Mouse (Mus musculus) frontal cortex, postnatal 14 days (tissue): ENCODE measurements around the gene Sema3b.

Source experiments
- DNase-seq, 2 experiments: peaks; one replicate each; pipeline ENCODE4 v3.0.0; 2022; ENCODE audit warnings: low spot score in 2 of 2

Sema3b gene

GRCm38 (mm10) chr9:107633091-107633660, 24.1 kb upstream of the Sema3b start:
- peak in 1 of 2 experiments; percentile 55 for DNase-seq

- no peak for DNase-seq
These were observed 23.4 kb upstream of the Sema3b start for GRCm38 (mm10) chr9:107632478-107632877.

- DNase-seq, result no peak
These were observed 22.8 kb upstream of the Sema3b start for GRCm38 (mm10) chr9:107631861-107632260.

DNA sequence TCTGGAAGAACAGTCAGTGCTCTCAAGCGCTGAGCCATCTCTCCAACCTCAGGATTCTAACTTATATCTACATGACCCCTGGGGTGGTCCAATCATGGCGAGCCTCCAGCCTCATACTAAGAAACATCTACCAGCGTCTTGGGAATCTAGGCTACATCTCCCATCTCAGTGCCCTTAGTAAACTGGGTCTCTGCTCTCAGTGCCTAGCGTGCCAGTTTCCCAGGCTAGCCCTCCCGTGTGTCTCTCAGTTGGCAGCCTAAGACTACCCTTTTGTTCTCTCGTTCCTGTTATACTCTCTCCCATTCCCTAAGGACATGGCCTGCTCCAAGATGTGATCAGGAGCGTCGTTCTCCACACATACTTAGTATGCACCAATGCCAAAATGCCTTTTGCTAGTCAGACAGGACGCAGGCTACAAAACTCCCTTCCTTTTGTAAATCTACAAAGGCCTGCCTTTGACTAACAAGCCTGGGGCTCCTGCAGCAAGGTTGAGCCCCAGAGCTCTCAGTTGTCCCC, 22.3 kb upstream of the Sema3b start:
- DNase-seq, result no peak

DNA sequence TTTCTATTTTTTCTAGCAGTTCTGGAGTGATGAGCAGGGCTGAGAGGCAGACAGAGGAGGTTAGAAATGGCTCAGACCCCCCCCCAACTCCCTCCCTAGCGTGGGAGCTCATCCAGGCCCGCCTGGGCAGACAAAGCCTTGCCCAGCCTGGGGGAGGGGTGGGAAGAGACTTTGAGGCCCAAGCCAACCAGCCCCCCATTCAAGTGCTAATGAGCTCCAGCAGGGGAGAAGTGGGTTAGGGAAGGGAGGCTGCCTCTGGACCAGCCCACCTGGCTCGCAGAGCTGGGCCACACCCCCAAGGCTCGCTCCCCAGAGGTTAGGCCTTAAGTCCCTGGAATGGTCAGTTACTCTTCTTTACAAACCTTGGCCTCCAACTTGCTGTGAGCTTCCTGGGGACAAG, 21.5 kb upstream of the Sema3b start:
- DNase-seq, result peak in 1 of 2 experiments; percentile 64

DNA sequence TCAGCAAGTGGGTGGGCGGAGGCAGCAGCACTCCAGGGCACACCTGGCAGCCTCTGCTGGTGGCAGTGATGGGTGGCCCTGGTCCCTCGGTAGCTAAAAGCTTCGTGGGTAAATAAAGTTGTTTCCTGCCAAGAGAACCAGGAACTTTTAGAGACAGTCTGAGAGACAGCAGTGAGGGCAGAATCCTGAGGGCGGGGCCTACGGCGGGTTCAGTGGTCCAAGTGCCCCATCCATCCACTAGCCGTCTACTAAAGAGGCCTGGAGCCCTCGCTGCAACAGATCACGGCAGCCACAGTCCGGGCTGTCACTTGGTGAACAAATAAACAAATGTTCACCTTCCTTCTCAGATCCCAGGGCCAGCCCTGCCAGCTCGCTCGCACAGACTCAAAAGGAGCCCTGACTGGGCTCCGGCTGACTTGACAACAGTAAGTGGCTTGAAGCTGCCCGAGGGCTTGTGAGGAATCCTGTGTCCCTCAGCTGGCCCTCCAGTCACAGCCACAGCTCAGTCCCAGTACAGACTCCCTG, 20.9 kb upstream of the Sema3b start:
- peak in 1 of 2 experiments; percentile 58 for DNase-seq

DNA sequence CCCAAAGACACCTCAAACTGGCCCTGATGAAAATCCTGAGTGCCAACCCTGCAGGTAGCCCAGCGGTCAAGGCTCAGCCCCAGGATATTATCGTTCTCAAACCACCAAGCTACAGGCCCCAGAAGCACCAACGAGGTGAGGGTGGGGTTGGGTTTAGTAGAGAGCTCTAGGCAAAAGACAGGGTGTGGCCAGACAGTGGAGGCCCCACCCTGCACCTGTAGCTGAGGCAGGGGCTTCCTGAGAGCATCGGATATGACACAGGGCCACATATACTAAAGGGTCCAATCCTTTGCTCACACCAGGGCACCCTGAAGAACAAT, 20.3 kb upstream of the Sema3b start:
- no peak for DNase-seq

- no peak for DNase-seq
These were observed 19.8 kb upstream of the Sema3b start for GRCm38 (mm10) chr9:107628721-107629410.

DNA sequence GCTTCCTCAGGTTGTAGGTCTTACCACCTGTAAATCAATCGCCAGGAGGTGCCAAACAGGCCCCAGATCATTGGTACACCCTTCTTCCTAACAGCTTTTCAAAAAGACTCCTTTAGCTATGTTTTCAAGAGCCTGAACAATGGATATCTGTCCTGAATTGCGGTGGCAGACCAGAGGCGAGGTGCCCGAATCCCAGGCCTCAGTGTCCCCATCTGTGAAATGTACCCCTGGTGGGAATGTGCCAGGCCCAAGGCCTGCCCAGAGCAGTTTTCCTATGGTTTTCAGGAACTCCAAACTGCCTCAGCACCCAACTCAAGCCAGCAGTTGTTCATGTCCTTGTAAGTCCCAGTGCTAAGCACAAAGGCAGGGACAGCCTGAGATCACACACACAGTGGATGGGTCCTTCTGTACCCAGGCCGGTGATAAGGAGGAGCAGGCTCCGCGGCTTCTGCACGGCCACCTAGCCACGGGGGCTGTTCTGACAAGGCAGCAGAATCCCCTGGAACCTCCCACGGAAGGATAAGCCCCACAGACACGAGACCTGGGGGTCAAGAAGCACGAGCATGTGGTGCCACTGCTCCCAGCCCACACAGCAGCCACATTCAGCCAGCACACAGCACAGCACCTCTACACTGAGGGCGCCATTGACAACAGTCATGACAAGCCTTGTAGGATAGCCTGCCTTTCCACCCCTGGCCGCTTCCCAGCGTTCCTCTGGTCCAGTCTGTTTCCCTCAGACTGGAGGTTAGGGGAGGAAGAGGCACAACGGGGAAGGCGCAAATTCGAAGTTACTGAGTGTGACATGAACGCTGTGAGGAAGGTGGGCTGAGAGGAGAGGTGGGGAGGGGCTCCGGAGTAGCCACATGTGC, 18.6 kb upstream of the Sema3b start:
- DNase-seq, result no peak

DNA sequence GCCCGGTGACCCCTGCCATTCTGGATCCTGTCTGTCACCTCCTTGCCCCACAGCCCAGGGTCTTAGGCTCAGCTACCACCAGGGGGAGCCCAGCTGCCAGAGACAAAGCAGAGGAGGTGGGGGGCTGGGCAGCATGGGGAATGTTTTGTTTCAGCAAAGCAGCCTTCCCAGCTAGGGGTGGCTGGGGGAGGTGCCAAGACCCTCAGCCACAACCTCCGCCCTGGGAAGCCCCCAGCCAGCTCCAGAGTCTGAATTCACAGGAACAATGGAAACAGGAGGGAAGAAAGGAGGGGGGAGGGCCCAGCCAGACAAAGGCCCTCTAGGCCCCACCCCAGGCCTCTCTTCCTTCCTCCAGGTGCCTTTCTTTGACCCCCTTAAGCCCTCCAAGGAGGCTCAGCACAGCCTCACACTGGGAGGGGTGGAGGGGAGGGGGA, 17.8 kb upstream of the Sema3b start:
- DNase-seq, result peak; percentile 69 to 74

GRCm38 (mm10) chr9:107626158-107626843, 17.3 kb upstream of the Sema3b start:
- no peak for DNase-seq

DNA sequence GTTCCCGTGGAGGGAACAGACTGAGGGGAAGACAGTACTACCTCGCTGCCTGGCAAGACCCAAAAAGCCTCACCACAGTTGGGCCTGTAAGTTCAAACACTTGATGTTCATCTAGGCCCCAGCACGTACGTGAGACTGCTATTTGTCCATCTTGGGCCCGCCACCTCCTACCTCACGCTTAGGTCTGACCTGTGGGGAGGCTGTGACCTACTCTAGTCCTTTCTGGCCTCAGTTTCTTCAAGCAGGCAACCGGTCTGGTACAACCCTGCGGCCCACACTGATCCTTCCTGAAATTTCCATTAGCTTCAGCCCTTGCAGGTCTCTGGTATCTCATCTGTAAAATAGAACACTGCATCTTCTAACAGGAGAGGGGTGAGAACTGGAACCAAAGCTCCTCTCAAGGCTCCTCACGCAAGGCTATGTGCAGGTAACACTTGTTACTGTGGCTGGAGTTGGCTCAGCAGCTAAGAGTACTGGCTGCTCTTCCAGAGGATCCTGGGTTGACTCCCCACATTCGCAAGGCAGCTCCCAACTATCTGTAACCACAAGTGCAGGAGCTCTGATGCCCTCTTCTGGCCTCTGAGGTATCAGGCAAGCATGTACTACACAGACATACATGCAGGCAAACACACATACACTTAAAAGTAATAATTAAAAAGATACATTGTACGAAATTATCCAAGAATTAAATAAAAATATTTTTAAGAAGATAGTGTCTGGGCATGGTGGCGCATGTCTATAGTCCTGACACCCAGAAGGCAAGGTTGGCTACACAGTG, 16.5 kb upstream of the Sema3b start:
- no peak for DNase-seq

DNA sequence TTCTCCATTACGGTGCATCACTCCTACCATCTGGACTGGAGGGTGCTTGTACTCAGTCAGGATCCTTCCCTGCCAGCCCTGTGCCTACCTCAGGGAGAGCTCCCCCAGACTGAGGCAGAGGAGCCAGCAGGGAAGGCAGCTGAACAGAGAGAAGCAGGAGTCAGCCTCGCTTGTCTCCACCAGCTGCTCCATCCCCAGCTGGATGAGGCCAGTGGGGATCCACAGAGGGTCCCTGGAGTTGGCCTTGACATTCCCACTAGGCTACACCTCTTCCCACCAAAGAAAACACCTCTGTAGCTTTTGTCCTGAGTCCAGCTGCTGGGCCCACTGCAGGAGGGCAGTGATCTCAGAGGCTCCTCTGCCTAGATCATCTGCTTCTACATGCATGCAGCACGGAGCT, 15.9 kb upstream of the Sema3b start:
- no peak for DNase-seq

DNA sequence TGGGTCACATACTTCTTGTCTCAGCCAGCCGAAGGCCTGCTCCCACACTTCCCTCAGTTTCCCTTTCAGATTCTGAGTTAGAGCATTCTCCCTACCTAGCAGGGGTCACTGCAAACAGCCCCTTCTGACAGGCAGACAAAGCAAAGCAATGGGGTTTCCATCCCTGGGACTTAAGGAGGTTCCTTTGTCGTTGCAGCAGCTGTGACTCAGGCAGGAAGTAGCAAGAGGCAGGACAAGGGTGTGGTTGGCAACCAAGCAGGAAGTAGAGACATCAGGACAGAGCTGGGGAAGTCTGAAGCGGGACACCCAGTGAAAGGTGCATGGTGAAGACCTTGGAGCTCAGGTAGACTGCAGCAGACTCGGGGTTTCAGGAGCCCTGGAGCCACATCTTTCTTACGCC, 15.5 kb upstream of the Sema3b start:
- DNase-seq, result no peak

DNA sequence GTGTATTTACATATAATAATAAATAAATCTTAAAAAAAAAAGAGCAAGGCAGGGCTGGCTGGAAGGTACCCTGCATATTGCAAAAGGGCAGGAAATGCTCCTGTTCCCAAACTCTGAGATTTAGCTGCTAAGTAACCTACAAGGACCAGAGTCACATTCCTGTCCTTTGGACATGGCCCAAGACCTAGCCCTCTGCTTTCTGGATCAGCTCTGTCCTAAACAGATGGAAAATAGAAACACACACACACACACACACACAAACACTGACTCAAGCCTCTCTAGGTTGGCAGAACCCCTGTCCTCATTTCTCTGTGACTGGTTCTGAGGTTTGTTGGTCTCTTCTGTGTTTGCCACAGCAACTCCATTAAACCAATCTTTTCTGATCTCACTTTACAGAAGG, 11.9 kb upstream of the Sema3b start:
- DNase-seq, result no peak

DNA sequence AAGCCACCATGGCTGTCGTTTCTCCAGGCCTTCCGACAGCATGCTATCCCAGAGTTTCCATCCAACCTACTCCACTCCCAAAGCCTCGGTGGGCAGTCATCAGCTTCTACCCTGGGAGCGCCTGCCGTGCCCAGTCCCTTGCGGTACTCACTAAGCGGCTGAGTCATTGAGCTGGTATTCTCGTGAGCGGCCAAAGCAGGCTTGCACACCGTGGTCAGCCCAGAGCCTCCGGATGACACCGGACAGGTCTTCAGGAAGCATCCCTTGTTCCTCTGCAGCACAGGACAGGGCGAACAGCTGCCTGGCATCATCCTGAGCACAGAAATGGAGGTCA, 10.5 kb upstream of the Sema3b start:
- no peak for DNase-seq

- DNase-seq, result no peak
These were observed 9.9 kb upstream of the Sema3b start for GRCm38 (mm10) chr9:107618778-107619545.

DNA sequence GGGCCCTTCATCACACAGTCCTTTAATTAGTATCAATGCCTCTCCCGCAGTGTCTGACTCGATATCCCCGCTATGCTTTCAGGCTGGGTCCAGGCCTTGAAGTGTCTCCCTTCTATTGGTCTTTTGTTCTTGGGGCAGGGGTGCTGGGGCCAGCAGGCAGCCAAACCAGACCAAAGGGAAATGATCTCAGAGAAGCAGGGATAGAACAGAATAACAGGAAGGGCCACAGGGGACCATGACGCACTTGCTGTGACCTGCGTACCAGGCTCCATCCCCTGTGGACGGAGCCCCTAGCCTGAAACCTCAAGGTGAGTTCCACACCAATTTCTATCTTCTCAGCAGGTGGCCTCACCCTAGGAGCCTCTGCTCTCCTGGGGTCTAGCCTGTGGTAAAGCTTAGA, 9.1 kb upstream of the Sema3b start:
- DNase-seq, result no peak

DNA sequence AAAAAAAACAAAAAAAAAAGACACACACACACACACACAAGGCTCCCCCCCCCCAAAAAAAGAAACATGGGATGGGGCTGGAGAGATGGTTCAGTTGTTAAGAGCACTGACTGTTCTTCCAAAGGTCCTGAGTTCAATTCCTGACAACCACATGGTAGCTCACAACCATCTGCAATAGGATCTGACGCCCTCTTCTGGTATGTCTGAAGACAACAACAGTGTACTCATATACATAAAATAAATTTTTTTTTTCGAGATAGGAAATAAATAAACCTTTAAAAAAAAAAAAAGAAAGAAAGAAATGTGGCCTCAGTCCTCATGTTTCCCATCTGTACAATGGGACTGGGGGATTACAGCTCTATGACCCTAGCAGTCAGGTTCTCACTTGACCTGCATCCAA, 8.4 kb upstream of the Sema3b start:
- DNase-seq, result no peak

- no peak for DNase-seq
These were observed 6.0 kb upstream of the Sema3b start for GRCm38 (mm10) chr9:107615035-107615434.
